18 mouse cellular contexts compared by ENCODE assay signal in the genomic region with DNA sequence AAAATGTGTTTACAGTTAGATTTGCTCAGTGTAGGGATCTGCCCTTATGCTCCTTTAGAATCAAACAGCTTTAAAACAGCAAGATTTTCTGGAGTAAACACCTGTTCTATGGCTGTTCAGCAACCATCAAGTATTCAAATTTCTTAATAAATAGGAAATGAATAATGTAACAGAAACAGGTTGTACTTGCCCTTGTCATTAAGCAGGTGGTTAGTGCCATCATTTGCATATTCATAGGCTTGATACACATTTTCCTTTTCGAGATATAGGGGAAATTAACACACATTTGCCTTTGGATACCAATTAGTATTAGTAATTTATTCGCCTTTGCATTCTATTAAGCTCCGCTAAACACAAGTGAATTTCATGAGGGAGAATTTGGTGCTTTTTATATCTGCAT.
"Had no signal": no experiment of that assay in that cellular context is flagged by ENCODE, and none has a peak within 500 bp of the region (broad histone marks: within the 10 kb centered on the region; RNA-seq: fewer than 3 reads in every experiment).

No protein-coding gene starts in this region.

- H3K9me3 ChIP-seq: midbrain, embryonic 10.5 days; midbrain, embryonic 12.5 days; neural tube, embryonic 13.5 days; neural tube, embryonic 15.5 days had no signal

- H3K4me2 ChIP-seq: lung, embryonic 14.5 days; midbrain, embryonic 12.5 days; neural tube, embryonic 13.5 days; neural tube, embryonic 15.5 days had no signal

- H3K4me3 ChIP-seq: midbrain, embryonic 10.5 days; midbrain, embryonic 12.5 days; myocyte; neural tube, embryonic 13.5 days; neural tube, embryonic 15.5 days had no signal

- H3K4me1 ChIP-seq: midbrain, embryonic 10.5 days; midbrain, embryonic 12.5 days; neural tube, embryonic 13.5 days; neural tube, embryonic 15.5 days had no signal

- DNase-seq: lung, embryonic 14.5 days; lung, postnatal 10 days; lung, postnatal 4 days; midbrain, embryonic 14.5 days; retina, postnatal 1 day; right cerebral cortex, adult 18-20 months; right cerebral cortex, postnatal 25 days; right cerebral cortex, postnatal 4 days; spleen, adult 18-20 months; thymus, adult 18-20 months; thymus, postnatal 14 days; thymus, postnatal 36 days had no signal

- H3K27ac ChIP-seq: midbrain, embryonic 10.5 days; midbrain, embryonic 12.5 days; neural tube, embryonic 13.5 days; neural tube, embryonic 15.5 days had no signal

- H3K27me3 ChIP-seq: midbrain, embryonic 12.5 days; neural tube, embryonic 13.5 days; neural tube, embryonic 15.5 days had no signal

- H3K36me3 ChIP-seq: midbrain, embryonic 10.5 days; midbrain, embryonic 12.5 days; neural tube, embryonic 13.5 days; neural tube, embryonic 15.5 days had no signal

- H3K9ac ChIP-seq: lung, embryonic 14.5 days; midbrain, embryonic 12.5 days; neural tube, embryonic 13.5 days; neural tube, embryonic 15.5 days had no signal

- ATAC-seq: midbrain, embryonic 16.5 days had no signal
